Mouse (Mus musculus) bone marrow macrophage, adult 2 months (primary cell): ENCODE data around the gene Pld1. TPM values are rescaled to one million over a fixed set of nuclear protein-coding genes. Genes with fewer than 3 reads are reported as not detected.

Experiments
- H3K27ac ChIP-seq: 2 replicates; pipeline ENCODE4 v1.5.1; 2012; ENCODE audit warnings: low read depth, low read length; ENCODE audit not compliant: insufficient read depth
- H3K4me1 ChIP-seq: 2 replicates; pipeline ENCODE4 v1.6.1; 2012; ENCODE audit warnings: low read length; ENCODE audit not compliant: control insufficient read depth, insufficient read depth
- H3K4me3 ChIP-seq: 2 replicates; pipeline ENCODE4 v1.5.1; 2012; ENCODE audit warnings: mild to moderate bottlenecking, low read length, moderate library complexity; ENCODE audit not compliant: insufficient read depth
- CTCF ChIP-seq: IDR thresholded peaks from 2 replicates; pipeline ENCODE4 v1.5.1; 2012; ENCODE audit warnings: low read depth, mild to moderate bottlenecking, low read length, moderate library complexity
- POLR2A ChIP-seq: IDR thresholded peaks from 2 replicates; pipeline ENCODE4 v1.6.1; 2012; ENCODE audit warnings: mild to moderate bottlenecking, low read depth, low read length, borderline replicate concordance
- polyA plus RNA-seq: library from polyadenylated mRNA; stranded (reverse); fragments of >200 nt; gene quantifications from 2 replicates; pipeline ENCODE4 v1.2.4, GENCODE M21; 2012; ENCODE audit not compliant: missing spikeins, insufficient read depth, insufficient read length

Pld1 gene
- polyA plus RNA-seq, 1 experiment, result 16.2 TPM

GRCm38 (mm10) chr3:28113881-28114280 is 175.4 kb downstream of the Pld1 start:
- no peak overlapping the region for H3K4me3 ChIP-seq

GRCm38 (mm10) chr3:28141716-28142115 is 203.2 kb downstream of the Pld1 start:
- peaks cover 3% of the 10 kb centered on the region for H3K4me1 ChIP-seq
- no peak for TF ChIP-seq CTCF
- no peak for TF ChIP-seq POLR2A
- H3K27ac ChIP-seq, result no peak overlapping the region
- H3K4me3 ChIP-seq, result no peak overlapping the region

More at GRCm38 (mm10) chr3:28113881-28114280, 175.4 kb downstream of the Pld1 start:
- TF ChIP-seq POLR2A (no peak), CTCF (no peak)
- H3K4me1 ChIP-seq, result no peaks in the 10 kb centered on the region
- H3K27ac ChIP-seq, result no peak overlapping the region

- Histone ChIP-seq H3K27ac (no peak overlapping the region), H3K4me3 (no peak overlapping the region), H3K4me1 (peaks cover 3% of the 10 kb centered on the region)
- no peak for TF ChIP-seq CTCF
- no peak for TF ChIP-seq POLR2A
These were observed 203.6 kb downstream of the Pld1 start for GRCm38 (mm10) chr3:28142121-28142520.

GRCm38 (mm10) chr3:28144676-28145075 is 206.2 kb downstream of the Pld1 start:
- TF ChIP-seq CTCF, result no peak
- no peak for TF ChIP-seq POLR2A
- no peak overlapping the region for H3K4me3 ChIP-seq
- no peak overlapping the region for H3K27ac ChIP-seq

GRCm38 (mm10) chr3:28145461-28145860 is 207.0 kb downstream of the Pld1 start:
- H3K4me3 ChIP-seq, result no peak overlapping the region
- no peak for TF ChIP-seq CTCF
- no peak for TF ChIP-seq POLR2A
- peaks cover 3% of the 10 kb centered on the region for H3K4me1 ChIP-seq
- no peak overlapping the region for H3K27ac ChIP-seq

More at GRCm38 (mm10) chr3:28144676-28145075, 206.2 kb downstream of the Pld1 start:
- peaks cover 3% of the 10 kb centered on the region for H3K4me1 ChIP-seq

GRCm38 (mm10) chr3:28149656-28150256 is 211.3 kb downstream of the Pld1 start:
- TF ChIP-seq POLR2A (no peak), CTCF (no peak)
- Histone ChIP-seq H3K4me1 (peaks cover 3% of the 10 kb centered on the region), H3K27ac (no peak overlapping the region), H3K4me3 (no peak overlapping the region)

- Histone ChIP-seq H3K4me1 (peaks cover 9% of the 10 kb centered on the region), H3K27ac (no peak overlapping the region), H3K4me3 (no peak overlapping the region)
- no peak for TF ChIP-seq POLR2A
- TF ChIP-seq CTCF, result no peak
These were observed 219.5 kb downstream of the Pld1 start for GRCm38 (mm10) chr3:28158006-28158405.

- no peak overlapping the region for H3K27ac ChIP-seq
- H3K4me1 ChIP-seq, result peaks cover 9% of the 10 kb centered on the region
- no peak overlapping the region for H3K4me3 ChIP-seq
- TF ChIP-seq CTCF, result no peak
- no peak for TF ChIP-seq POLR2A
These were observed 220.4 kb downstream of the Pld1 start for GRCm38 (mm10) chr3:28158916-28159315.

GRCm38 (mm10) chr3:28162346-28162745 is 223.9 kb downstream of the Pld1 start:
- Histone ChIP-seq H3K27ac (no peak overlapping the region), H3K4me3 (no peak overlapping the region), H3K4me1 (peaks cover 8% of the 10 kb centered on the region)
- TF ChIP-seq CTCF, result no peak
- TF ChIP-seq POLR2A, result no peak

GRCm38 (mm10) chr3:28164678-28165077 is 226.2 kb downstream of the Pld1 start:
- no peak overlapping the region for H3K27ac ChIP-seq
- no peak for TF ChIP-seq POLR2A
- no peak for TF ChIP-seq CTCF
- no peaks in the 10 kb centered on the region for H3K4me1 ChIP-seq
- no peak overlapping the region for H3K4me3 ChIP-seq
